Mouse (Mus musculus): ENCODE measurements around the gene Zfand2a.

GRCm38 (mm10) chr5:139440926-139441725, 43.2 kb downstream of the Zfand2a start:
- TF ChIP-seq CTCF (IDR thresholded peaks at IDR 0.05; ENCODE audit: control insufficient read depth, insufficient read depth, insufficient replicate concordance, low read depth, low read length) (no peak), POLR2A (IDR thresholded peaks at IDR 0.05; ENCODE audit: control insufficient read depth, low read depth, low read length) (no peak)
